Mouse (Mus musculus): ENCODE results near the gene Gm10118.

The Gm10118 gene

DNA sequence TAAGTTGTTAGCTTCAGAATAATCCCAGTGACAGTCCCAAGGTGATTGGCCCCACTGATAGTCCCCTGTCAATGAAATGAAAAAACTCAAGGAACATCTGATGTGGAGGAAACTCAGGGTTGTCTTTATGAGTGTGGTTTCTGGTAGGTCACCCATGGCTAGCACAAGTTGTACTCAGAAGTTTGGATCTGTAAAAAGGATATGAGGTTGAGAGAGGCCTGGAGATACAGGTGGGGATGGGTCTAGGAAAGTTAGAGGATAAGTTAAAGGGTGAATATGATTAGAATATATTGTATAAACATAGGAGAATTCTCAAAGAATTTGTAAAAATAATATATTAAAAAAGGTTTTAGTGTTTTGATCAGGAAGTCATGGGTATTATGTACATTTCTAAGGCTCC, at the start of gene Gm10118:
Gene Gm10118, minus strand, starts transcription at position 101 of the 400 bp plus-strand sequence.
- no peak for DNase-seq

DNA sequence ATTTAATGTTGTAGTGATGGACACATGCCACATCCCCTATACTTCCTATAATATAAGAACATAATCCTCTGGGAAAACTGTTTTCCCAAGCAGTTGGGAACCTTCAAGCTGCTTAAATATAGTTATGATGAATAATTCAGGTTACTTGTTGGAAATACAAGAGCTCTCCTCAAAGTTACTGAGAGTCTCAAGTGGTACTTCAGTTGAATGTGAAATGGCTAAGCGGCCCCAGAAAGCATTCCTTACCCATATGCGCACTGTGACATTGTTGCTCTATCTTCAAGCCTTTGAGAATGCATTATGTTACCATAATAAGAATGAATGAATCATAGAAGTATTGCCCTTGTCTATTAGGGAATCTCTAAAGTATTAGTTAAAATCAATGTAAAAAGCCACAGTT, 45.1 kb upstream of the Gm10118 start:
- DNase-seq = no peak

DNA sequence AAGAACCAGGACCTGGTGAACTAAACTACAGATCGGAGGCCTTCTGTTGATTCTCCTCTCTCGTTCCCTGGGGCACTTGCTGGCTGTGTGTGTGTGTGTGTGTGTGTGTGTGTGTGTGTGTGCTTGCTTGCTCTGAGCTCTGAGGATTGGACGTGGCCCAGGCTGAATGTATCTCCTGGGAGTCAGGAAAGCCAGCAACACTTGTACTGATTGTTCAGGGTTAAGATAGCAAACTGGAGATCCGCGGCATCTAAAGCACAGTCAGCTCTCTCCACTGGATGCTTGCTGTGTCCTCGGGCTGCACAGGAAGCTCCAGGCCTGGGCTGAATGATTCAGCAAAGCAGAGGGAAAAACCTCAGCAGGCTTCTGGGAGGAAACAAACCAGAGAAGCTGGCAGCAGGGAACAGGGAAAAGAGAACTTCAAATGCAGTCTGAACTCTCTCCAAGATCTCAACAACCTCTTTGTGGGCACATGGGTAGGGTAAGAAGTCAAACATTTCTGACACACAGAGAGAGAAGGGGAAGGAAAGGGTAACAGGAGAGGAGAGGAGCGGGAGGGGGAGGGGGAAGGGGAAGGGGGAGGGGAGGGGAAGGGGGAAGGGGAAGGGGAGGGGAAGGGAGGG, 27.2 kb upstream of the Gm10118 start:
- DNase-seq = no peak

DNA sequence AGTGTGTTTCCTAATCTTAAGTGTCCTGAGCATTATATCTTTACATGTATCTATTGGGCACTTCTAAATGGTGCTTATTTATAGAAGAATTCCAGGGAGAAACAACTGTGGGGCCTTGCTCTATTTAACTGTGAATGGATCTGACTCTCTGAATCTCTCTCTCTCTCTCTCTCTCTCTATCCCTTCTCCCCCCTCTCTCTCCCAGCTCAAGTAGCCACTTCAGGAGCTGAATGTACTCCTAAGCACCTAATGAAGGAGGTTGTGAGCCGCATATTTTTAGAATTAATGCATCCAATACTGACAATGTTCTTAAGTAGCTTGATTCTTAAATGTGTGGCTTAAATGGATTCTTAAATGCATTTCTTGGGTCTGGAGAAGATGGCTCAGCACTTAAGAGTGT, 24.2 kb upstream of the Gm10118 start:
- DNase-seq = no peak

DNA sequence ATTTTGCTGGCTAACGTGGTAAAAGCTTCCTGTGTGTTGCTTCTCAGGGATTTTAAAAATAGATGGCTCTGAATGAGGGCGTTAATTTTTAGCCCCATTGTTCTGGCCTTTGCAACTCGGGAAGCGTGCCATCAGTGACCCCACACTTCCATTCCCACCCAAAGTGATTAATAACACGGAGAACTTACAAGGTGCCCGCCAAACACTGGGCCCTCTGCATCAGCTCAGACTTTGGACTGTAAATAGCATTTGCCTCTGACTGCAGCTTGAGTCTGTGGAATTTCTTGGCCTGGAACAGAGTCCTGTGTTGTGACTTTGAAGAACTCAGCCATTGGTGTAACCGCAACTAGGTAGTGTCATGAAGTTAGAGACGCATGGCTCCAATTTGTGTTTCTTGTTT, 23.6 kb upstream of the Gm10118 start:
- no peak for DNase-seq

DNA sequence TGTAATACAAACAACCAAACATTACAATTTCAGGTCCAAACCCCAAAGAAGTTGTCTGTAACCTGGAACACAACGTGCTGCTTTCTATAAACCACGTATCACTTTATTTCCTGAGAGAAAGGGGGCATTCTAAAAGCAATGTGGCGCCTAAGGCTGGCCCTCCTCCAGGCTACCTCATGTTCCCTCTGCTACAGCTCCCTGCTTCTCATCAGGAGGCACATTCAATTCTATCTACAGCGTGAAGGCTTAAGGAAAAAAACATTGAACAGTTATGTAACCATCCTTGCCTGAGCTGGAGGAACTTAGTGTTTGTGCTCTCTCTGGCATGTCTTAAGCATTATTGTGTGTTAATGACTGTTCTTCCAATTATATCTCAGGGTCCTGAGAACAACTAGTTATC, 20.0 kb upstream of the Gm10118 start:
- DNase-seq = peak; percentile 18

DNA sequence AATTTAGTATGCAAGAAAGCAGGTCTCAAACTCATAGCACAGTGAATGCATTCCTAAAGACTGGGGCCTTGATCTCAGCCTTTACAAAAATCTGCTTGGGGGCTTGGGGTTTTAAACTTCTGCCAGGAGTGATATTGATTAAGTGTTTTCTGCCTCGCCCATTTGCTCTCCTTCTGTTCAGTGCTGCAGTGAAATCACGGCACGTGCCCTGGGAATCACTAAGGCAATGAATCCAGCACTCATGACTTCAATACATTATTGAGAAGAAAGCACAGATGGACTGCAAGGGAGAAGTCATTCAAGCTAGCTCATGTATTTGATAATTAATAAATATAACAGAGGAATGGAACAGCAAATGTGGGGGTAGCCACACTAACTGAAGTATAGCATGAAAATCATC, 18.3 kb upstream of the Gm10118 start:
- no peak for DNase-seq

DNA sequence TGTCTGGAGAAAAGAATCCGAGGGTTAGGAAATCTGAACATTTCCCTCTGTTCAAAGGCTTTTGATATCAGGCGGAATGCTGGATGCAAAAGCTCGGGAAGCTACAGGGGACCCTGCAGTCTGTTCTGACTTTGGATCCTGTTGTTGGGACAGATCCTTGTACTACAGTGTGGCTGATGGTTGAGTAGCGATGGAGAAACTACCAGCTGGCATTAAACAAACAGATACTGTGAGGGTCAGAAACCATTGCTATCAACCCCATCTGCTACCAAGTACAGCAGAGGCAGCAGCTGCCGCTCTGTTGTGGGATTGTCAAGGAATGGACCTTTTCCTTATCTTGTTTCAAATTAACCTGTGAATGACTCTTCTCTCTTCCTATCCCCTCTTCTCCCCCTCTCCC, 6.7 kb upstream of the Gm10118 start:
- DNase-seq = no peak

DNA sequence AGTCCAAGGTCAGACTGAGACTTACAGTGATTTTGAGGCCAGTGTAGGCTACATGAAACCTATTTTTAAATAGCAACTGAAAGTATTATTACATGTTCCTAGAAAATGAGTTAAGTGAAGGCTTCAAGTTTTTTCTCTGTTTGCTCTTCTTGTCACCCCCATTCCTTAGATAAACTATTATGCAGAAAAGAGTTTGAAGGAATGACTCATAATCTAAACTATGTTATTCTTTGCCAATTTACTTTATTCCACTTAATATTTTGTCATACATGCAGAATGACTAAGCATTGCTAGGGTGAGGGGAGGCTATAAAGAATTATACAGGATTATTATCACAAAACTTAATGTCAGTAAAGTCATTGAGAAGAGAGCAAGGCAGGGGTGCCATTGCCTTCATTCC, 18.4 kb downstream of the Gm10118 start:
- no peak for DNase-seq

DNA sequence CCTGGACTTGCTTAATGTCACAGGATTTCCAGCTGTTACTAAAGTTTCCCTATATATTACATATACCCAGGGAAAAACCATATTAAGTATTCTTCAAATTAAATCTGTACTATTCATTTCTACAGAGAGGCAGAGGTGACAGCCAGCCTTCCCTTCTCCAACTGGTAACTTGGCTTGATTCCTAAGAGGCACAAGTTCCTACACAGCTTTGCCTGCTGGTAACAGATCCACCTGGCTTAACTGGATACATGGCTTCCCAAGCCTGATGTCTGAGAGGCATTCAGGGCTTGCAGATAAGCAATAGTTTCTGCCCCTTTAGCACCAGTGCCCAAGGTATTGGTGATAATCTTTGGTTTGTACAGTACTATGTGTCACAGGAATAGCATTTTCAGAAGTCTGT, 27.3 kb downstream of the Gm10118 start:
- no peak for DNase-seq

DNA sequence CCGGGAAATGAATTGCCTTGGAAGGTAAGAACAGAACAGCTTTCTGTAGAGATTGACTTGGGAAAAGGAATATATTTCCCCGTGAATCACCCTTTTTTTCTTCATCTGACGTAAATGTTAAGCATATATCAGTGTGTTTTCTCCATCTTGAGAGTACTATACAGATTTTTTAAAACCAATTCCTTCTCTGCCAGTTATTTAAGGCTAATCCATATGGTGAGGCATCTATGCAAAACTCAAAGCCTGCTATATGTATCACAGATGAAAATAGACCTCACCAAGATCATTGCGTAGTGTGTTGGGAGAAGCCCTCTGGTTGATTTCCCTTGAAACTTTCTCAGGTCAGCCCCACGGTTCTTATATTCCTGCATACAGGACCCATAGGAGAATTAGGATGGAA, 32.6 kb downstream of the Gm10118 start:
- DNase-seq = no peak

DNA sequence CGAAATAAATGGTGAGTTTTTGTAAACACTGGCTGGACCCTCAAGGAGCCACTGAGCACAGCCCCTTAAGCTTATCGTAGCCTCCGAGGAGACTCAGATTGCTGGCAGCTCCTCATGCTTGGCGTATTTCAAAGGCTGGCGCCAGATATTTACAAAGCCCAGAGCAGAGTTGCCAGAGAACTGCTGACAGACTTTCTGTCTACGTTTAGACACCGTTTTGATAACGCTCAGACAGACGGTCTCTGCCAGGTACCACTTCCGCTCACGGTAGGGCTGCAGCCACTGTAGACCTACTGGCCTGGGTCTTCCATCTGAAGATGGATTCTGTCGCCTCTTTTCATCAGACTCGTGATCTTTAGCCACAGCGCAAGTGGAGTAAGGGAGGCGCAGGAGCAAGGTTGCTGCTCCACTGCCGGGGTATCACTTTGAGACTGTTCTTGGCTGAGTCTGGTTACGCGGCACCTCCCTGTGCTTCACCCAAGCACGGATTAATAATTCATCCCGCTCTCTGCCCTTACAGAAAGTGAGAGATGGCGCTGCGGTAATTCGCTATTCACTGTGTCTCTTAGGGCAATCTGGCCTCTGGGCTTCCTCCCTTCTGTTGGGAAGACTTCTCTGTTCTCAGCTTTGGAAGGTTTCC, 40.7 kb downstream of the Gm10118 start:
- DNase-seq = no peak

DNA sequence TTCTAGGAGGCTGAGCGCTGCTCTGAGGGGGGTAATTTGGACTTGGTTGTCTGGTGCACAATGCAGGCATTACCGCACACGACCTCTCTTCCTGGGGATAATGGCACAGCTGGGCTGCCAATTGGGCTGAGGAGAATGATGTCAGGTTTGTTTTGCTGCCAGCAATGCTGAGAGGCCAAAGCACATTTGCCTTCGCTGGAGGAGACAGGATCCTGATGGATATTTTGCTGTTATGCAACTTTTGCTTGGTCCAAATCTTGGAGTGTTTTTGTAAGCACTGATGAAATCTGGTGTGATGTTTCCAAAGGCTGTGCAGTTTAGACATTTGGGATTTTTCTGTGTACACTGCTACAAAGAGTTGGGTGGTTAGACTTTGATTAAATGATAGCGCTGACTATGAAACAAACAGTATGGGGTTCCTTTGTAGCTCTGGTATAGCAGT, 46.8 kb downstream of the Gm10118 start:
- DNase-seq = peak; percentile 64
